Mouse (Mus musculus) neural tube, embryonic 14.5 days (tissue): ENCODE measurements around the gene Gm10309. TPM values are rescaled to one million over a fixed set of nuclear protein-coding genes. Genes with fewer than 3 reads are reported as not detected.
"Not testable (repeated sequence)": the region's sequence is repeated elsewhere in the genome, so short reads cannot be mapped to it uniquely, and the experiment has no call there.

Experiments
- ATAC-seq: fragments of 200-750 bp; cut with Nextera tagmentation; 2 replicates; pipeline ENCODE4 v1.8.0; 2017; ENCODE audit warnings: low read depth, mild to moderate bottlenecking, moderate TSS enrichment, moderate library complexity
- H3K27ac ChIP-seq: fragments of 300-500 bp; sonication (generic); 2 replicates; pipeline ENCODE4 v1.5.1; 2014; ENCODE audit warnings: low read depth, mild to moderate bottlenecking, control low read depth, low read length, moderate library complexity, mixed read lengths
- H3K27me3 ChIP-seq: fragments of 300-500 bp; sonication (generic); 2 replicates; pipeline ENCODE4 v1.6.1; 2014; ENCODE audit warnings: low read length; ENCODE audit not compliant: control insufficient read depth, insufficient read depth
- H3K36me3 ChIP-seq: fragments of 300-500 bp; sonication (generic); 2 replicates; pipeline ENCODE4 v1.6.1; 2014; ENCODE audit warnings: low read length, mixed read lengths; ENCODE audit not compliant: control insufficient read depth, insufficient read depth
- H3K4me1 ChIP-seq: fragments of 300-500 bp; sonication (generic); 2 replicates; pipeline ENCODE4 v1.6.1; 2014; ENCODE audit warnings: low read length; ENCODE audit not compliant: control insufficient read depth, insufficient read depth
- H3K4me2 ChIP-seq: fragments of 300-500 bp; sonication (generic); 2 replicates; pipeline ENCODE4 v1.6.1; 2014; ENCODE audit warnings: mild to moderate bottlenecking, low read depth, low read length, control low read depth
- H3K4me3 ChIP-seq: fragments of 300-500 bp; sonication (generic); 2 replicates; pipeline ENCODE4 v1.5.1; 2014; ENCODE audit warnings: low read depth, low read length, control low read depth, mixed read lengths
- H3K9ac ChIP-seq: fragments of 300-500 bp; sonication (generic); replicated peaks from 2 replicates; pipeline ENCODE4 v1.6.1; 2014; ENCODE audit warnings: low read depth, mild to moderate bottlenecking, control low read depth, low read length, mixed read lengths
- H3K9me3 ChIP-seq: fragments of 300-500 bp; sonication (generic); 2 replicates; pipeline ENCODE4 v1.6.1; 2016; ENCODE audit warnings: low read length; ENCODE audit not compliant: control insufficient read depth
- WGBS: fragments of 180-500 bp; shearing (Covaris S2); extraction: QIAGEN DNeasy Blood & Tissue Kit; methylation state at CpG from one replicate; pipeline ENCODE4 v1.1.7; 2014; 5-methylcytosine and 5-hydroxymethylcytosine counted together
- polyA plus RNA-seq: library from polyadenylated mRNA; unstranded; fragments of >200 nt; fragmentation: Nextera tagmentation; extraction: Ambion mirVana; gene quantifications from 2 replicates; pipeline ENCODE4 v1.2.1, GENCODE M21; 2014

Gene Gm10309
- polyA plus RNA-seq, 1 experiment from 2014 or later, result 0.27 TPM

GRCm38 (mm10) chr17:86489827-86490226 lies 15.2 kb downstream of the Gm10309 start:
- H3K27ac ChIP-seq, result no peak overlapping the region
- WGBS, result 91% methylated on average over 10 of the region's 10 CpGs
- H3K4me2 ChIP-seq, result no peak overlapping the region
- H3K9me3 ChIP-seq, result no peaks in the 10 kb centered on the region
- H3K4me1 ChIP-seq, result no peaks in the 10 kb centered on the region
- H3K36me3 ChIP-seq, result no peaks in the 10 kb centered on the region
- H3K4me3 ChIP-seq, result no peak overlapping the region
- ATAC-seq, result no peak
- no peaks in the 10 kb centered on the region for H3K27me3 ChIP-seq
- H3K9ac ChIP-seq, result no peak overlapping the region

GRCm38 (mm10) chr17:86487450-86487849 lies 17.6 kb downstream of the Gm10309 start:
- Histone ChIP-seq H3K36me3 (no peaks in the 10 kb centered on the region), H3K4me2 (no peak overlapping the region), H3K4me3 (no peak overlapping the region), H3K9ac (no peak overlapping the region), H3K27ac (no peak overlapping the region), H3K27me3 (no peaks in the 10 kb centered on the region), H3K4me1 (no peaks in the 10 kb centered on the region), H3K9me3 (no peaks in the 10 kb centered on the region)
- ATAC-seq, result no peak
- 82% methylated on average over 3 of the region's 3 CpGs for WGBS

GRCm38 (mm10) chr17:86486657-86487056 lies 18.4 kb downstream of the Gm10309 start:
- ATAC-seq, result no peak
- no peaks in the 10 kb centered on the region for H3K4me1 ChIP-seq

GRCm38 (mm10) chr17:86484087-86484737 lies 20.8 kb downstream of the Gm10309 start:
- H3K4me1 ChIP-seq, result no peaks in the 10 kb centered on the region
- no peaks in the 10 kb centered on the region for H3K36me3 ChIP-seq
- WGBS, result 9% methylated on average over 3 of the region's 3 CpGs
- no peak overlapping the region for H3K4me2 ChIP-seq
- no peaks in the 10 kb centered on the region for H3K9me3 ChIP-seq
- no peaks in the 10 kb centered on the region for H3K27me3 ChIP-seq
- peak; percentile 56 for ATAC-seq
- no peak overlapping the region for H3K9ac ChIP-seq
- H3K4me3 ChIP-seq, result no peak overlapping the region
- H3K27ac ChIP-seq, result no peak overlapping the region

More at GRCm38 (mm10) chr17:86486657-86487056, 18.4 kb downstream of the Gm10309 start:
- H3K36me3 ChIP-seq, result no peaks in the 10 kb centered on the region
- no peak overlapping the region for H3K4me3 ChIP-seq
- no peaks in the 10 kb centered on the region for H3K9me3 ChIP-seq
- no peaks in the 10 kb centered on the region for H3K27me3 ChIP-seq
- H3K27ac ChIP-seq, result no peak overlapping the region
- no peak overlapping the region for H3K4me2 ChIP-seq
- WGBS, result 85% methylated on average over 5 of the region's 5 CpGs
- no peak overlapping the region for H3K9ac ChIP-seq

- H3K36me3 ChIP-seq, result no peaks in the 10 kb centered on the region
- no peaks in the 10 kb centered on the region for H3K9me3 ChIP-seq
- WGBS, result 93% methylated on average over 10 of the region's 10 CpGs
- no peak overlapping the region for H3K9ac ChIP-seq
- no peak for ATAC-seq
- H3K4me1 ChIP-seq, result no peaks in the 10 kb centered on the region
- H3K27ac ChIP-seq, result no peak overlapping the region
- no peak overlapping the region for H3K4me2 ChIP-seq
- no peak overlapping the region for H3K4me3 ChIP-seq
- H3K27me3 ChIP-seq, result no peaks in the 10 kb centered on the region
Observed at GRCm38 (mm10) chr17:86482675-86483074, 22.4 kb downstream of the Gm10309 start.

- ATAC-seq, result no peak
- H3K4me3 ChIP-seq, result no peak overlapping the region
- no peak overlapping the region for H3K27ac ChIP-seq
- no peaks in the 10 kb centered on the region for H3K4me1 ChIP-seq
- no peak overlapping the region for H3K9ac ChIP-seq
- no peaks in the 10 kb centered on the region for H3K36me3 ChIP-seq
- no peaks in the 10 kb centered on the region for H3K27me3 ChIP-seq
- H3K9me3 ChIP-seq, result no peaks in the 10 kb centered on the region
- WGBS, result 86% methylated on average over 10 of the region's 10 CpGs
- no peak overlapping the region for H3K4me2 ChIP-seq
Observed at GRCm38 (mm10) chr17:86479406-86479805, 25.6 kb downstream of the Gm10309 start.

GRCm38 (mm10) chr17:86477401-86477800 lies 27.6 kb downstream of the Gm10309 start:
- not testable (repeated sequence) for H3K4me3 ChIP-seq, H3K9me3 ChIP-seq, H3K4me1 ChIP-seq, H3K4me2 ChIP-seq, H3K27me3 ChIP-seq, H3K9ac ChIP-seq, H3K27ac ChIP-seq, ATAC-seq, H3K36me3 ChIP-seq

- no peaks in the 10 kb centered on the region for H3K4me1 ChIP-seq
- H3K9me3 ChIP-seq, result no peaks in the 10 kb centered on the region
- ATAC-seq, result no peak
- H3K27ac ChIP-seq, result no peak overlapping the region
- no peaks in the 10 kb centered on the region for H3K36me3 ChIP-seq
- no peak overlapping the region for H3K4me3 ChIP-seq
- no peaks in the 10 kb centered on the region for H3K27me3 ChIP-seq
- no peak overlapping the region for H3K9ac ChIP-seq
- H3K4me2 ChIP-seq, result no peak overlapping the region
- 93% methylated on average over 10 of the region's 10 CpGs for WGBS
Observed at GRCm38 (mm10) chr17:86476674-86477073, 28.4 kb downstream of the Gm10309 start.

- 52% methylated on average over 5 of the region's 5 CpGs for WGBS
- Histone ChIP-seq H3K9ac (no peak overlapping the region), H3K9me3 (no peaks in the 10 kb centered on the region), H3K4me1 (0 out of 2 replicates have a peak, but pooled peaks cover 4% of the 10 kb centered on the region), H3K4me3 (no peak overlapping the region), H3K27ac (no peak overlapping the region), H3K4me2 (no peak overlapping the region), H3K36me3 (no peaks in the 10 kb centered on the region), H3K27me3 (no peaks in the 10 kb centered on the region)
- no peak for ATAC-seq
Observed at GRCm38 (mm10) chr17:86471684-86472083, 33.3 kb downstream of the Gm10309 start.
